Mouse (Mus musculus) testis, postnatal 10 days (tissue): Measurements from ENCODE around the gene Papss1.
"Not testable (repeated sequence)": the region's sequence is repeated elsewhere in the genome, so short reads cannot be mapped to it uniquely, and the experiment has no call there.

Experiments used
- DNase-seq: peaks from one replicate; pipeline ENCODE4 v3.0.0; 2021; ENCODE audit warnings: low spot score

The Papss1 gene

DNA sequence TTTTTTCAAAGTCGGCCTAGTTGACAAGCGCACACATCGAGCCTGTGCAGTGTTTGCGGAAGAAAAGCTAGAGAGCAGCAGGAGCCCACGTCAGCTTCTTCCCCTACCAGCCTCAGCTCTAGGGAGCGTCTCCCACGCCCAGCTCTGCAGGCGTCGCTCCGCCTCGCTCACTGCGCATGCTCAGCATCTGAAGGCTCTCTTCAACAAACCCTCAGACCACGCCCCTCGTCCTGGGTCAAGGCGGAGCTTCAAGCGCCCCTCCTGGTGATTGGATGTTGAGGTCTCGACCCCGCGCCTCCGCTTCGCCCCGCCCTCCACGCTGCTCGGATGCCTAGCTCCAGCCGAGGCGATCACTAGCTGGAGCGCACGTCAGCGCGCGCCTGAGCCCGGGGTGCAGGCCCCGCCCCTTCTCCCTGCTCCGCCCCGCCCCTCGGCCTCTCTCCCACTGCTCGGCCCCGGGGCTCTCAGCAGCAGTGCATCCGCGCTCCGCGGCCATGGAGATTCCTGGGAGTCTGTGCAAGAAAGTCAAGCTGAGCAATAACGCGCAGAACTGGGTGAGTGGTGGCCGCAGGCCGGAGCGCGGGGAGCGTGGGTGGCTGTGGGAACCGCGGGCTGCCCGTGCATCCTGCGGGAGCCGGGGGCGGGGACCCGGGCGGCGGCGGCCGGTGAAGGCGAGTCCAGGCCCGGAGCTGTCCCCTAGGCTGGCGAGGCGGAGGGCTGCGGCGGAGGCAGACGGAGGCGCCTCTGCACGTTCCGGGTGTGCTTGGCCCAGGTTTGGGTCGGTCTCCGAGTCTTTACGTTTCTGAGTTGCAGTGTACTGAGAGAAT is at the start of gene Papss1:
Gene Papss1 (plus strand): TSS at position 339 of the 827 bp plus-strand sequence.
- DNase-seq = peak; percentile 100

- DNase-seq = no peak
These were observed 48.1 kb upstream of the Papss1 start for GRCm38 (mm10) chr3:131516332-131516999.

GRCm38 (mm10) chr3:131517756-131518155 is 46.8 kb upstream of the Papss1 start:
- no peak for DNase-seq

DNA sequence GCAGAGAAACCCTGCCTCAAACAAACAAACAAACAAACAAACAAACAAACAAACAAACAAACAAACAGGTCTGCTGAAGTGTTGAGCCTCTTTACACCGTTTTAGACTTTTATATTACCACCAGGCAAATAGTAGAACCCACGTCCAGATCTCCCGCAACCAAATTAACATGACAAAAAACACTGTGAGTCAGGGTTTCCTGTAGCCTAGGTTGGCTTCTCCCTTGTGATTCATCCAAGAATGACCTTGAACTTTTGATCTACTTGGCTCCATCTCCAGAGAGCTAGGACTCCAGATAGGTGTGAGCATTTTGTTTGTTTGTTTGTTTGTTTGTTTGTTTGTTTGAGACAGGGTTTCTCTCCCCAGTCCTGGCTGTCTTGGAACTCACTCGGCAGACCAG is 43.4 kb upstream of the Papss1 start:
- DNase-seq = no peak

DNA sequence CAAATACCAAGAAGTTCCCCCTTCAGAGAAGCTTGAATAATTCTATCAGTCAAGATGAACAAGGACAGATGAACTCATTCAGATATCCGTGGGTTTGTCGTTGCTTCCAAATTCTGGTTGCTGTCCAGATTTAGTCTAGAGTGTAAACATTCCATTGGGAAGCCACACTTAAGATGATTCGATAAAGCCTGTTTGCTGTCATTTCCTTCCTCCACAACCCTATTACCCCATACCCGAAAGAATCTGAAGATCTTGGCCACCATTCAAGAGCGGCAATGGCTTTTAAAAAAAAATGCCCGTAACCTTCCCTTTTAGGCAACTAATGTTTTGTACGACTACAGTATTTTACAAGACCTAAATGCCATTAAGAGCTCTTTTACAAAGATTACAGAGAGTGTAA is 42.3 kb upstream of the Papss1 start:
- no peak for DNase-seq

GRCm38 (mm10) chr3:131523749-131524148 is 40.8 kb upstream of the Papss1 start:
- DNase-seq = no peak

DNA sequence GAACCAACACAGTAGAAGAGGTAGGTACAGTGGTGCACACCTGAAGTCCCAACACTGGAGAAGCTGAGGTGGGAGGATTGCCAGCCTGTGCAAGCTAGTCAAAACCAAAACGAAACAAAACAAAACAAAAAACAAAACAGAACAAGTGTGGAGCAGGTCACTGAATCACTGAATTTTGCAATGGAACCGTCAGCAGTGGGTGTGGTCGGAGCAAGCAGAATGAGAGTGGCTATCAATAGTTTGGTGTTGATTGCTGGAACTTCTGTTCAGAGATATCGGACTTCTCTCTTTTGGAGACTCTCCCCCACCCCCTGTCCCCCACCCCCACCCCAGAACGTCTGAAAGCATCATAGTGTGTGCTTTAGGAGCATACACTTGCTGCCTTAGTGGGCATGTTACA is 40.4 kb upstream of the Papss1 start:
- DNase-seq = no peak

DNA sequence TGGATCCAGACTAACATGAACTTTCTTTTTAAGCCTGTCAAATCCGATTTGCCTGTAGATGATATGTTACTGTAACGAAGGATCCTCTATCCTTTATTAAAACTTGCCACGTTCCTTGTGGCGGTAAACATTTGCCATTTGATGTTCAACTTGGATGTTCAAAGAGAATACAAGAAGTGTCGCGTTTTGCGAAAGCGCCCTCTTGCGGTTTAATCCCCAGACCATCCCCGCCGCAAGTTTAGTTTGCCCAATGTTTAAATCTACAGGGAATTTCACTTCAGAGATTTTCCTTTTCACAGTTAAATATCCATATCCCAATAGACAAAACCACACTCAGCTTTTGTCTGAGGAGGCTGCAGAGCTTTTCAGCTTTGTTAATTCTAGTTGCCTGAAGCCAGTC is 39.8 kb upstream of the Papss1 start:
- DNase-seq = peak; percentile 80

GRCm38 (mm10) chr3:131525229-131525628 is 39.3 kb upstream of the Papss1 start:
- DNase-seq = no peak

DNA sequence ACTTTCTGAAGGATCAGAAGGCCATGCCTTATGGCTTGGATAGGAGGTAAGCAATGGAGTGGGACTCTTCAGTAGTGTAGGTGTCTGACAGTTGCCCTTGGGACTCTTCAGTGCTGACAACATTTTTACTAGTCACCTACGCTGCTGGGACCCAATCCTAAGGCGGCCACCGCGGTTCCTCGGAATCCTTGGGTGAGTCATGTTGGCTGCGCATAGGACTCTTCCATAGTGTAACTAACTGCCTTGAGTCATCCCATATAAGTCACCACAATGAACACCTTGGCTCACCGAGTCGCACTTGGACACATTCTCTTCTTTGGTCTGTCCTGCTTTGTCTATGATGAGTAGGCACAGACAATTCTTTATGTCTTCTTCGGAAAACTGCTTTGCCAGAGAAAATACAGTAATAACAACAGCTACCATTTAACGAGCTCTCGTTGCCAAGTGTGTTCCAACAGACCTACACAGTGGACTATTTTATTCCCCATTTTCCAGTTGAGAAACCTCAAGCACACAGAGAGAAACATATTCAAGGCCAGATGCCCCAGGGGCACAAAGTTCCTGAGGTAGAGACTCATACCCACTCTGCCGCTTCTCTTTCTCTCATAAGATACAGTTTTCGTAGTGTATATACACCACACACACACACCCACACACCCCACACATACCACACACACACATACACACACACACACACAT is 23.2 kb upstream of the Papss1 start:
- no peak for DNase-seq

DNA sequence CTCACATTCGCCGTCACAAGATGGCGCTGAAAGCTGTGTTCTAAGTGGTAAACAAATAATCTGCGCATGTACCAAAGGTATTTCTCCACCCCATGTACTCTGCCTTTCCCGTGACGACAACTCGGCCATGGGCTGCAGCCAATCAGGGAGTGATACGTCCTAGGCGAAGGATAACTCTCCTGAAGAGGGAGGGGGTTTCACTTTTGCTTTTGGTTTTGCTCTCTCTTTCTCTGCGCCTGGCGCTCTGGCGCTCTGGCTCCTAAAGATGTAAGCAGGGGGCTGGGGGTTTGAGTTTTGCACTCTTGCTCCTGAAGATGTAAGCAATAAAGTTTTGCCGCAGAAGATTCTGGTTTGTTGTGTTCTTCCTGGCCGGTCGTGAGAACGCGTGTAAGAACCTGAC is 17.0 kb upstream of the Papss1 start:
- DNase-seq = not testable (repeated sequence)

GRCm38 (mm10) chr3:131550046-131550445 is 14.5 kb upstream of the Papss1 start:
- no peak for DNase-seq

- DNase-seq = peak; percentile 37
These were observed 12.0 kb upstream of the Papss1 start for GRCm38 (mm10) chr3:131552349-131553254.

- DNase-seq = no peak
These were observed 8.8 kb upstream of the Papss1 start for GRCm38 (mm10) chr3:131555771-131556170.

- DNase-seq = no peak
These were observed 3.0 kb upstream of the Papss1 start for GRCm38 (mm10) chr3:131561591-131561990.

- DNase-seq = peak; percentile 56
These were observed 666 bp downstream of the Papss1 start for GRCm38 (mm10) chr3:131565257-131565610.

- DNase-seq = no peak
These were observed 1.7 kb downstream of the Papss1 start for GRCm38 (mm10) chr3:131566281-131566680.

DNA sequence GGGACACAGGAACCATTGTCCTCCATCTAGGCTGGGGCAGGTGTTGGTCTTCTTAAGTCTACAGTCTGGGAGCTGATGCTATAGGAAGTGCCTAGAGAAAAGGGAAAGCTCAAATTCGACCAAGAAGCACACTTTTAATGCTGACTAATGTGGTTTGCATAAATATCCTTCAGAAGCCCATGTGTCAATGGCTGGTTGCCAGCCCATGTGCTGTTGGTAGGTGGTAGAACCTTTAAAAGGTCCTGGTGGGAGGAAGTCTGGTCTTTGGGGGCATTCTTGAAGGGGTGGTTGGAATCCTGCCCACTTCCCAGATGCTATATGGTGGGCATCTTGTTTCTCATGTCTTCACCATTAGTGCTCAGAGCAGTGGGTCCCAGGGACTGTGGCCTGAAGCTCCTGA is 5.9 kb downstream of the Papss1 start:
- DNase-seq = peak; percentile 39

- no peak for DNase-seq
These were observed 9.0 kb downstream of the Papss1 start for GRCm38 (mm10) chr3:131573555-131573954.

DNA sequence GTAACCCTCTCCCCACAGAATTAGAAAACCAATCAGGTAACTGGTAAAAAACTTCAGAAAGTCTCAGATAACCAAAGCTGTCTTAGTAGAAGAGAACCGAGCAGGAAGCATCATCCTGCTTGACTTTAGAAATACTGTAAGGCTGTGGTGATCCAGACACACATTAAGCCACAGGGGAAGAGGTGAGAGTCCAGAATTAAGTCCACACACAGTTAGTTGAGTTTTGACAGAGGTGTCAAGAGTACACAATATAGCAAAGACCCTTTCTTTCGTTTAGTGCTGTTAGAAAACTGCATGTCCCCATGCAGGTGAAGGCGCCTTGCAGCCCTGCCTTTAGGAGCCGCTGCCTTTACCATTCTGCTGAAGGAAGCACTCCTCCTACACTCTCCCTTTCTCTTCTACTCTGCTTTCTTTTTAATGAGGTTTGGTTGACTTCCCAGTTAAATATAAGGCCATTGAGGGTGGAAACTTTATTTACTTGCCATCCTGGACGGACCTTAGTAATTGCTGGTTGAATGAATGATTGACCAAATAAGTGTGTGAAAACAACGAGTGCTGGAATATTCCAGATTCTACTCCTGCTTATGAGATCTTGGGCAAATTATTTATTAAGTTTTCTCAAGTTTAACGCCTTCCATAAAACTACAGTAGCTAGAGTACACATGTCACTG is 14.0 kb downstream of the Papss1 start:
- DNase-seq = no peak

DNA sequence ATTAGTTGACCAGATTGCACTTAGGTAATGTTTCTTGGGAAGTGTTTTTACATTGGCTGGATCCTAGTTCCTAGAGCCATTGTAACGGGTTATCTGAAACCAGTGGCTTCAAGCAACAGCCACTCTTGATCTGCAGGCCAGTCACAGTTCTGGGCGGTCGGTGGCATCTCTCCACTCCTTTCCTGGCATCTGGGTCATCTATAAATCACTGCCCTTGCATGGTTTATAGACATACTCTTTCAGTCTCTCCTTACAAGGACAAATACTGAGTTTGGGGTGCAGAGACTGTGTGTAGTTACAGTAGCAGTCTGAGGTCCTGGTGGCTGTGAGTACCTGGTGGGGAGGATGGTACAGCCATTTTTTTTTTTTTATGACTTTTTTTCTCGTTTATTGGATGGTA is 15.5 kb downstream of the Papss1 start:
- no peak for DNase-seq
